Mouse (Mus musculus): Measurements from ENCODE around the gene Mogat2. TPM values are rescaled to one million over a fixed set of nuclear protein-coding genes. Genes with fewer than 3 reads are reported as not detected.

Mogat2 gene
- polyA plus RNA-seq, 1 experiment from 2014 or later, result 4.9 TPM

DNA sequence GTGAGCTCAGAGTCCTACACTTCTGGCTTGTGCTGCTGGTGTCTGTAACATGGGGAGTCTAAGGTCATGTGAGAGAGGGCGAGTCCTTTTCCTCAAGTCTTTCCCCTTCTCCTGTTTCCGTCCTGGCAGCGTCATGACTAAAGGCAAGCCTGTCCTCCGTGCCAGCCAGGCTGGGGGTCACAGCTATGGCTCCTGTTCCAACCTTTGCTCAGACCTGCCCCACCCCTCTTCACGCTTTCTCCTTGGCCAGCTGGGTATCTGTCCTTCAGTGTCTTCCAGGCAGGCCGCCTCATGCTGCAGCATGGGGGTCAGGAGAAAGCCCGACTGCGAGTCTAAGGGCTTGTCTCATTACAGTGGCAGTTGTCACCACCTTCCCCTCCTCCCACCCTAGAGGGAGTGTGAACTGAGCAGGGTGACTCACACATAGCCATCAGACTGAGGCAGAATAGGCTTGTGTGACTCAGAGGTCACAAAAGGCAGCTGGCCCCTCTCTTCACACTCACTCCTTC lies 23.0 kb downstream of the Mogat2 start:
- Histone ChIP-seq H3K4me2 (no peak overlapping the region), H3K4me1 (peaks cover 6% of the 10 kb centered on the region; the same call in 1 of the 2 replicates), H3K4me3 (no peak overlapping the region), H3K27ac (no peak overlapping the region), H3K9me3 (no peaks in the 10 kb centered on the region), H3K9ac (no peak overlapping the region), H3K27me3 (no peaks in the 10 kb centered on the region), H3K36me3 (no peaks in the 10 kb centered on the region)
- 0 out of 2 replicates have a peak, but pooled peaks have one; percentile 32 for ATAC-seq (ENCODE audit: insufficient number of reproducible peaks, insufficient read depth, low FRiP score, low TSS enrichment, low read depth)
- 58% methylated on average over 8 of the region's 8 CpGs for WGBS

- Histone ChIP-seq H3K9me3 (no peaks in the 10 kb centered on the region), H3K9ac (no peak overlapping the region), H3K27ac (no peak overlapping the region), H3K27me3 (no peaks in the 10 kb centered on the region), H3K36me3 (no peaks in the 10 kb centered on the region), H3K4me1 (peaks cover 6% of the 10 kb centered on the region; the same call in 1 of the 2 replicates), H3K4me3 (no peak overlapping the region), H3K4me2 (no peak overlapping the region)
- no peak for ATAC-seq (ENCODE audit: insufficient number of reproducible peaks, insufficient read depth, low FRiP score, low TSS enrichment, low read depth)
- 74% methylated on average over 10 of the region's 10 CpGs for WGBS
These were observed 23.7 kb downstream of the Mogat2 start for GRCm38 (mm10) chr7:99214621-99215185.

GRCm38 (mm10) chr7:99213686-99214085 lies 24.7 kb downstream of the Mogat2 start:
- Histone ChIP-seq H3K27ac (no peak overlapping the region), H3K36me3 (no peaks in the 10 kb centered on the region), H3K4me3 (no peak overlapping the region), H3K4me1 (peaks cover 6% of the 10 kb centered on the region; the same call in 1 of the 2 replicates), H3K9ac (no peak overlapping the region), H3K4me2 (no peak overlapping the region), H3K27me3 (no peaks in the 10 kb centered on the region), H3K9me3 (no peaks in the 10 kb centered on the region)
- 79% methylated on average over 2 of the region's 2 CpGs for WGBS
- no peak for ATAC-seq (ENCODE audit: insufficient number of reproducible peaks, insufficient read depth, low FRiP score, low TSS enrichment, low read depth)

DNA sequence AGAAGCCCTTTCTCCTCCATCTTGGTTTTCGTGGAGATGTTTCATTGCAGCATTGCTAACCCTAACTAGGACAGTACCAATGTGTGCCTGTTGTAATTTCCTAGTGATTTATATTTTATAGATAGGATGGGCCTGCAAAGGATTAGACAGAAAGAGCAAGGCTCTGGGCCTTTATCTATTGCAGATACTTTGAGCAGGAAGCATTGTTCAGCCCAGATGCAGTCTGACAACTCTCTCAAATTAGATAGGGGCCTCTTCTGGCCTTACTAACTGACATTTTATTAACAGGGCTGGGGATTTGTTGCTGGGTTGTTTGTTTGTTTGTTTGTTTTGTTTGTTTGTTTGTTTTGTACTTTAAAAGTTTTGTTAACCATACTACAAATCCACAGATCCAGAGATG lies 25.4 kb downstream of the Mogat2 start:
- ATAC-seq (ENCODE audit: insufficient number of reproducible peaks, insufficient read depth, low FRiP score, low TSS enrichment, low read depth), result no peak
- WGBS, result 77% methylated on average over 1 of the region's 1 CpGs

DNA sequence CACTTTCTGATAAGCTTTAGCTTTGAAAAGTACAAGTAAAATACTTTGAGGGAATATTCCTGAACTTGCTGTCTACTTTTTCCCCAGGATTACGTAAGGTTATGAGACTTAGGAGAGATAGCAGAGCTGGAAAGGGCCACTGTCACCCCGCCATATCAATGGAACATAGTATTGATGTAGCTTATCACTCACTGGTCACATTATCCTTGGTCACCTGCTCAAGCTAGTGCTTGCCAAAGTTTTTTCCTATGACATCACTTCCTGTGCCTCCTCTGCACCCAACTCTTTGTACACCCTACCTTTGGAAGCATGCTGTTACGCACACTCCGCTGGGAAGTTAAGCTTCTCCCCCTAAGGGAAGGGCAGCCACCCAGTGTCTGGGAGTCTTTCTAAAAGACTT lies 29.7 kb downstream of the Mogat2 start:
- Histone ChIP-seq H3K36me3 (no peaks in the 10 kb centered on the region), H3K4me2 (no peak overlapping the region), H3K9ac (no peak overlapping the region), H3K4me1 (no peaks in the 10 kb centered on the region), H3K27me3 (no peaks in the 10 kb centered on the region), H3K27ac (no peak overlapping the region), H3K9me3 (no peaks in the 10 kb centered on the region), H3K4me3 (no peak overlapping the region)
- ATAC-seq (ENCODE audit: insufficient number of reproducible peaks, insufficient read depth, low FRiP score, low TSS enrichment, low read depth), result no peak
- WGBS, result 91% methylated on average over 4 of the region's 4 CpGs

More for the DNA sequence above, 25.4 kb downstream of the Mogat2 start:
- H3K4me3 ChIP-seq, result no peak overlapping the region
- H3K9ac ChIP-seq, result no peak overlapping the region
- H3K27me3 ChIP-seq, result no peaks in the 10 kb centered on the region
- no peaks in the 10 kb centered on the region for H3K9me3 ChIP-seq
- H3K27ac ChIP-seq, result no peak overlapping the region
- H3K36me3 ChIP-seq, result no peaks in the 10 kb centered on the region
- H3K4me2 ChIP-seq, result no peak overlapping the region
- peaks cover 6% of the 10 kb centered on the region; the same call in 1 of the 2 replicates for H3K4me1 ChIP-seq

- H3K4me3 ChIP-seq, result no peak overlapping the region
- no peak overlapping the region for H3K9ac ChIP-seq
- H3K27me3 ChIP-seq, result no peaks in the 10 kb centered on the region
- H3K9me3 ChIP-seq, result no peaks in the 10 kb centered on the region
- no peak overlapping the region for H3K27ac ChIP-seq
- H3K4me2 ChIP-seq, result no peak overlapping the region
- no peak for ATAC-seq (ENCODE audit: insufficient number of reproducible peaks, insufficient read depth, low FRiP score, low TSS enrichment, low read depth)
- H3K4me1 ChIP-seq, result no peaks in the 10 kb centered on the region
- WGBS, result 79% methylated on average over 7 of the region's 7 CpGs
- no peaks in the 10 kb centered on the region for H3K36me3 ChIP-seq
These were observed 32.1 kb downstream of the Mogat2 start for GRCm38 (mm10) chr7:99206364-99206763.

- WGBS, result 86% methylated on average over 7 of the region's 7 CpGs
- ATAC-seq (ENCODE audit: insufficient number of reproducible peaks, insufficient read depth, low FRiP score, low TSS enrichment, low read depth), result no peak
- Histone ChIP-seq H3K4me3 (no peak overlapping the region), H3K36me3 (no peaks in the 10 kb centered on the region), H3K27me3 (no peaks in the 10 kb centered on the region), H3K9me3 (no peaks in the 10 kb centered on the region), H3K4me1 (no peaks in the 10 kb centered on the region), H3K9ac (no peak overlapping the region), H3K27ac (no peak overlapping the region), H3K4me2 (no peak overlapping the region)
These were observed 36.3 kb downstream of the Mogat2 start for GRCm38 (mm10) chr7:99202163-99202562.

- no peak overlapping the region for H3K9ac ChIP-seq
- ATAC-seq (ENCODE audit: insufficient number of reproducible peaks, insufficient read depth, low FRiP score, low TSS enrichment, low read depth), result no peak
- no peaks in the 10 kb centered on the region for H3K4me1 ChIP-seq
- H3K9me3 ChIP-seq, result no peaks in the 10 kb centered on the region
- no peaks in the 10 kb centered on the region for H3K36me3 ChIP-seq
- H3K4me3 ChIP-seq, result no peak overlapping the region
- no peak overlapping the region for H3K27ac ChIP-seq
- no peaks in the 10 kb centered on the region for H3K27me3 ChIP-seq
- H3K4me2 ChIP-seq, result no peak overlapping the region
- WGBS, result 28% methylated on average over 4 of the region's 4 CpGs
These were observed 38.1 kb downstream of the Mogat2 start for GRCm38 (mm10) chr7:99200290-99200689.

DNA sequence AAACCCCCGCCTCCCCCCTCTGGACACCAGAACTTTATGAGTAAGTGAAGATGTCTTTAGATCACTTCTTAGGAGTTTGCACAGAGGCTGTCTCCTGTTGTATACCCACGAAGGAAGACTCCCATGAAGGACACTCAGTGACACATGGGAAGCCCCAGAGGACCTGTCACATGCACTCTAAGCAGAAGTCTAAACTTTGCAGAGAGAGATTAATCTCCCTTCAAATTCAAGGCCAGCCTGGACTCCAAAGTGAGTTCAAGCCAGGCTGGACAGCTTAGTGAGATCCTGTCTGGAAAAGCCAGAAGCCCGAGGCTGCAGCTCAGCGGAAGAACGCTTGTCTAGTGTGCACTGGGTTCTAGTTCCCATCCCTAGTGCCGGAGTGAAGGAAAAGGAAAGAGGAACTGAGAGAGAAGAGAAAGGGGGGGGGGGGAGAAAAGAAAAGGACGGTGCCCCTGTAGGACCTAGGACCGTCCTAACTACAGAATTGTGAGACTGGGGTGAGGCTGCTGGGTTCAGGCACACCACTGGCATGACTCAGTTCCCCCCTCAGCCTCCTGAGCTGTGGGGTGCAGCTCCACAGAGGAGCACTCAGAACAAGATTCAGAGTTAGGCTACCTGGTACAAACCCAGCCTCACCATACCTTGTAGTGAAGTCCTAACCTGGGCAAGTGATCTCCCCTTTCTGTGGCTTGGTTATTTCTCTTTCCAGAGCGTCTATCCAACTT lies 38.8 kb downstream of the Mogat2 start:
- no peak overlapping the region for H3K4me2 ChIP-seq
- no peak overlapping the region for H3K27ac ChIP-seq
- H3K9me3 ChIP-seq, result no peaks in the 10 kb centered on the region
- no peak overlapping the region for H3K9ac ChIP-seq
- WGBS, result 87% methylated on average over 9 of the region's 9 CpGs
- no peaks in the 10 kb centered on the region for H3K4me1 ChIP-seq
- no peaks in the 10 kb centered on the region for H3K36me3 ChIP-seq
- no peaks in the 10 kb centered on the region for H3K27me3 ChIP-seq
- no peak for ATAC-seq (ENCODE audit: insufficient number of reproducible peaks, insufficient read depth, low FRiP score, low TSS enrichment, low read depth)
- no peak overlapping the region for H3K4me3 ChIP-seq

DNA sequence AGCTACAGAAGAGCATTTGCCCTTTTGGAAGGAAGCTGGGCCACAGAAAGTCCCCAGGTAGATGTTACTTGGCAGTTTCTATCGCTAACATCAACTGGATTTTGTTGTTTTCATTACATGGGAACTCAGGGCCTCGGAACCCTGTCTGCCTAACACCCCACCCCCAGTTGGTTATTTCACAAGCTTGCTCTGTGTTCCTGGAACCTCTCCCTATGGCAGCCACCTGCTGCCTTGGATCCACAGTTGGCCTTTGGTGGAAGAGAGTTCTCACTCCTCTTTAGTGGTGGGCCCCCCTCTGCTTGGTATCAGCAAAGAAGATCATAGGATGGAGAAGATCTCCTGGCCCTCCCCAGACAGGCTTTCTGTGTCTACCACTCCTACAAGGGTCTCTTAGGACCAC lies 39.6 kb downstream of the Mogat2 start:
- Histone ChIP-seq H3K9me3 (no peaks in the 10 kb centered on the region), H3K36me3 (no peaks in the 10 kb centered on the region), H3K27ac (no peak overlapping the region), H3K9ac (no peak overlapping the region), H3K27me3 (no peaks in the 10 kb centered on the region), H3K4me2 (no peak overlapping the region), H3K4me3 (no peak overlapping the region), H3K4me1 (no peaks in the 10 kb centered on the region)
- ATAC-seq (ENCODE audit: insufficient number of reproducible peaks, insufficient read depth, low FRiP score, low TSS enrichment, low read depth), result no peak
- 87% methylated on average over 2 of the region's 2 CpGs for WGBS

GRCm38 (mm10) chr7:99194511-99194910 lies 43.9 kb downstream of the Mogat2 start:
- Histone ChIP-seq H3K4me3 (no peak overlapping the region), H3K4me2 (no peak overlapping the region), H3K9me3 (no peaks in the 10 kb centered on the region), H3K9ac (no peak overlapping the region), H3K4me1 (no peaks in the 10 kb centered on the region), H3K27ac (no peak overlapping the region), H3K27me3 (no peaks in the 10 kb centered on the region), H3K36me3 (no peaks in the 10 kb centered on the region)
- 54% methylated on average over 2 of the region's 2 CpGs for WGBS
- no peak for ATAC-seq (ENCODE audit: insufficient number of reproducible peaks, insufficient read depth, low FRiP score, low TSS enrichment, low read depth)

- Histone ChIP-seq H3K4me1 (no peaks in the 10 kb centered on the region), H3K27ac (no peak overlapping the region), H3K4me3 (no peak overlapping the region), H3K9ac (no peak overlapping the region), H3K36me3 (no peaks in the 10 kb centered on the region), H3K27me3 (no peaks in the 10 kb centered on the region), H3K4me2 (no peak overlapping the region), H3K9me3 (no peaks in the 10 kb centered on the region)
- no peak for ATAC-seq (ENCODE audit: insufficient number of reproducible peaks, insufficient read depth, low FRiP score, low TSS enrichment, low read depth)
- WGBS, result 83% methylated on average over 4 of the region's 4 CpGs
These were observed 44.5 kb downstream of the Mogat2 start for GRCm38 (mm10) chr7:99193926-99194325.
